Mouse (Mus musculus) limb, embryonic 13.5 days (tissue): ENCODE results near the gene Mecom. TPM values are rescaled to one million over a fixed set of nuclear protein-coding genes. Genes with fewer than 3 reads are reported as not detected.
A peak's percentile ranks its signal among the peaks of the same experiment; 100 is the strongest.

ENCODE experiments used
- ATAC-seq: fragments of 200-750 bp; cut with Nextera tagmentation; 2 replicates; pipeline ENCODE4 v1.8.0; 2017; ENCODE audit warnings: low read depth, moderate number of reproducible peaks, moderate TSS enrichment; ENCODE audit not compliant: low FRiP score
- H3K27ac ChIP-seq: fragments of 300-500 bp; sonication (generic); 2 replicates; pipeline ENCODE4 v1.5.1; 2015; ENCODE audit warnings: inconsistent platforms, mild to moderate bottlenecking, moderate library complexity
- H3K27me3 ChIP-seq: fragments of 300-500 bp; sonication (generic); 2 replicates; pipeline ENCODE4 v1.6.1; 2015; ENCODE audit warnings: mild to moderate bottlenecking, inconsistent platforms
- H3K36me3 ChIP-seq: fragments of 300-500 bp; sonication (generic); 2 replicates; pipeline ENCODE4 v1.6.1; 2015; ENCODE audit warnings: inconsistent platforms, mild to moderate bottlenecking, moderate library complexity
- H3K4me1 ChIP-seq: fragments of 300-500 bp; sonication (generic); 2 replicates; pipeline ENCODE4 v1.6.1; 2015; ENCODE audit warnings: inconsistent platforms
- H3K4me2 ChIP-seq: fragments of 300-500 bp; sonication (generic); replicated peaks from 2 replicates; pipeline ENCODE4 v1.6.1; 2015; ENCODE audit warnings: inconsistent platforms, mild to moderate bottlenecking, moderate library complexity
- H3K4me3 ChIP-seq: fragments of 300-500 bp; sonication (generic); 2 replicates; pipeline ENCODE4 v1.5.1; 2015; ENCODE audit warnings: moderate library complexity, mild to moderate bottlenecking, inconsistent platforms
- H3K9ac ChIP-seq: fragments of 300-500 bp; sonication (generic); 2 replicates; pipeline ENCODE4 v1.6.1; 2015; ENCODE audit warnings: mild to moderate bottlenecking, inconsistent platforms
- H3K9me3 ChIP-seq: fragments of 300-500 bp; sonication (generic); 2 replicates; pipeline ENCODE4 v1.6.1; 2016; ENCODE audit warnings: inconsistent platforms
- WGBS: fragments of 180-500 bp; shearing (Covaris S2); methylation state at CpG from one replicate; pipeline ENCODE4 v1.1.7; 2015; 5-methylcytosine and 5-hydroxymethylcytosine counted together
- polyA plus RNA-seq: library from polyadenylated mRNA; unstranded; fragments of >200 nt; fragmentation: Nextera tagmentation; extraction: Ambion mirVana; gene quantifications from 2 replicates; pipeline ENCODE4 v1.2.1, GENCODE M21; 2015

The Mecom gene
- polyA plus RNA-seq, 1 experiment from 2014 or later = 90.7 TPM

DNA sequence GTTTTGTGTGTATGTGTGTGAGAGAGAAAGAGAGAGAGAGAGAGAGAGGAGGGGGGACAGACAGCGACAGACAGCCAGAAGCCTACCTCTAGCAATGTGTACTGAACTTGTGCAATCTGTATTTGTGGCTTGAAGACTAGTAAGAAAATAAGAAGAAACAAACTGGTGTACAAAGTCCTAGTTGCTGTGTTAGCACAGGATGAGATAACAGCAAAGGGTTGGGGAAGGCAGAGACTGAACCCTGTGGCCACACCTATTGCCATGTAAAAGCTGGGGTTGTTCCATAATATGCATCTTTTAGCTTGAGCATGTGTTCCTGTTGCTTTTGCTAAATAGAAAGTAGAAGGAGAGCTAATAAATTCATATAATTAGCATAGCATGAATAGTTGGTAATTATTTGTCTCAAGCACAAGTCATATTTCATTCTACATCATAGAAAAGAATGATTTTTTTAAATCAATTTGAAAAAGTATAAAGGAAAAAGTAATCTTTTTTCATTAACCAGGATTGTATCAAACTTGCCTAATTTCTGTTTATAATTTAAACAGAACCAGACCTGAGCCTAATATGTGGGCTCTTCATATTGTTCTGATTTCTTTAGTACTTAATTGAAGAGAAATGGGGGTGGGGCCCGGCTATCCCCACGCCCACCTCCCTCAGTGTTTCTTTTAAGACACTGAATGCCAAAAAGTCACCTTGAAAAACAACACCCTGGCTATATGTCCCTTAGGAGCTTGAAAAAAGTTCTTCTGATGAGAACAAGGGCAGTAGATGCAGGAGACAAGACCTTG is 379.2 kb downstream of the Mecom start:
- H3K36me3 ChIP-seq = no peaks in the 10 kb centered on the region
- H3K27ac ChIP-seq = no peak overlapping the region
- WGBS = 77% methylated on average over 3 of the region's 3 CpGs
- H3K4me1 ChIP-seq = peaks cover 19% of the 10 kb centered on the region
- no peak for ATAC-seq
- no peaks in the 10 kb centered on the region for H3K27me3 ChIP-seq
- no peak overlapping the region for H3K9ac ChIP-seq
- H3K4me2 ChIP-seq = no peak overlapping the region
- no peaks in the 10 kb centered on the region for H3K9me3 ChIP-seq
- no peak overlapping the region for H3K4me3 ChIP-seq

DNA sequence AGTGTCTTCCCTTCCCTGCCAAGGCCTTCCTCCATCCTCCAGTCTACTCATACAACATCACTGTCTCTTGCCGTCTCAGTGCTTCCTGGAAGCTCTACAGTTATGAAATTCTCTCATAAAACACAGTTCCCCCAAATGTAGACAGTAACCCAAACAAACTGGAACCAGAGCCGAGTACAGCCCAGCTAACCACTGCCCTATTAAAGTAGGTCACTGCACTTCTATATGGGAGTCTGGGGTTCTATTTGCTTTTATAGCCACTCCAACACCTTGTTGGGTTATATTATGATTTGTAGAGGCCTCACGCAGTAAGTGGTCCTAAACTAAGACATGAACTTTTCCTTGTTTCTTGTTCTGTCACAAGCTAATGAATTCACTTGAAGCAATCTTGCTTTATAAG is 380.8 kb downstream of the Mecom start:
- H3K27me3 ChIP-seq = no peaks in the 10 kb centered on the region
- H3K36me3 ChIP-seq = no peaks in the 10 kb centered on the region
- H3K27ac ChIP-seq = no peak overlapping the region
- no peaks in the 10 kb centered on the region for H3K9me3 ChIP-seq
- H3K4me1 ChIP-seq = peaks cover 20% of the 10 kb centered on the region
- ATAC-seq = peak; percentile 51; the same call in 1 of the 2 replicates
- no peak overlapping the region for H3K9ac ChIP-seq
- no peak overlapping the region for H3K4me2 ChIP-seq
- H3K4me3 ChIP-seq = no peak overlapping the region
- WGBS = 50% methylated on average over 3 of the region's 3 CpGs

DNA sequence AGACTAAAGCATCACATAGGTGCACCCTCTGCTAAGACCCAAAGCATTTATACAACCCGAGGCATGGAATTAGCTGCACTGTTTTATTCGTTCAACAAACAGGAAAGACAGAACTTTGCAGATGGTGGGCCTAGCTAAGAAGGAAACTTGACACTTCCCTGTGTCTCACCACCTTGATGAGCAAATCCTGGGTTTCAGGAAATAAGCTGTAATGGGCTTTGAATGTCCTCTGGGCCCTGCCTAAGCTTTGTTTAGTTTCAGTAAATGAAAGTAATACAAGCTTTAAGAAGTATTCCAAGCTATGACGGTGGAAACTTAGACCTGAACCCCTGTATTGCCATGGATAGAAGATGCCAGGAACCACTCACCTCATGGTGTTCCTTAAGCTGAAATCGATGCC is 383.0 kb downstream of the Mecom start:
- no peak overlapping the region for H3K4me3 ChIP-seq
- no peak overlapping the region for H3K4me2 ChIP-seq
- WGBS = 50% methylated on average over 4 of the region's 4 CpGs
- H3K4me1 ChIP-seq = peaks cover 36% of the 10 kb centered on the region
- no peak overlapping the region for H3K9ac ChIP-seq
- H3K36me3 ChIP-seq = no peaks in the 10 kb centered on the region
- no peak for ATAC-seq
- no peak overlapping the region; the same call in 1 of the 2 replicates for H3K27ac ChIP-seq
- H3K9me3 ChIP-seq = no peaks in the 10 kb centered on the region
- H3K27me3 ChIP-seq = no peaks in the 10 kb centered on the region

DNA sequence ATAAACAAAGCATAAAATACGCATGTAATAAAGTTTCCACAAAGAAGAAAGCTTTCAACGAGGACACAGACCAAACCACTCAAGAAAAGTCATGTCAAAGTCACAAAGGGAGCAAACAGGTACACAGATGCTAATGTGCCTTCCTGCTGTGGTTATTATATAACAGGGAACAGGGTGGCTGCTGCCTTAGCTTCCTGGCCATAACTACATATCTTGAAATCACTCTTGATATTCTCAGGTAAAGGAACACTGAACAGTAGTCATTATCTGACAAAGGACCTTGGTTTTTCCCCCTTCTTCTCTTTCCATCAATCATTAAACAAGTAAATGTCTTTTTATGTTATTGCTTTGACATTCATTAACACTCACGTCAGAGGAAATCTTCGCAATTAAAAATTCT is 384.4 kb downstream of the Mecom start:
- no peaks in the 10 kb centered on the region for H3K27me3 ChIP-seq
- H3K36me3 ChIP-seq = no peaks in the 10 kb centered on the region
- H3K4me2 ChIP-seq = no peak overlapping the region
- ATAC-seq = no peak
- 73% methylated on average over 4 of the region's 4 CpGs for WGBS
- peaks cover 48% of the 10 kb centered on the region for H3K4me1 ChIP-seq
- no peaks in the 10 kb centered on the region for H3K9me3 ChIP-seq
- H3K27ac ChIP-seq = no peak overlapping the region
- no peak overlapping the region for H3K4me3 ChIP-seq
- H3K9ac ChIP-seq = no peak overlapping the region

DNA sequence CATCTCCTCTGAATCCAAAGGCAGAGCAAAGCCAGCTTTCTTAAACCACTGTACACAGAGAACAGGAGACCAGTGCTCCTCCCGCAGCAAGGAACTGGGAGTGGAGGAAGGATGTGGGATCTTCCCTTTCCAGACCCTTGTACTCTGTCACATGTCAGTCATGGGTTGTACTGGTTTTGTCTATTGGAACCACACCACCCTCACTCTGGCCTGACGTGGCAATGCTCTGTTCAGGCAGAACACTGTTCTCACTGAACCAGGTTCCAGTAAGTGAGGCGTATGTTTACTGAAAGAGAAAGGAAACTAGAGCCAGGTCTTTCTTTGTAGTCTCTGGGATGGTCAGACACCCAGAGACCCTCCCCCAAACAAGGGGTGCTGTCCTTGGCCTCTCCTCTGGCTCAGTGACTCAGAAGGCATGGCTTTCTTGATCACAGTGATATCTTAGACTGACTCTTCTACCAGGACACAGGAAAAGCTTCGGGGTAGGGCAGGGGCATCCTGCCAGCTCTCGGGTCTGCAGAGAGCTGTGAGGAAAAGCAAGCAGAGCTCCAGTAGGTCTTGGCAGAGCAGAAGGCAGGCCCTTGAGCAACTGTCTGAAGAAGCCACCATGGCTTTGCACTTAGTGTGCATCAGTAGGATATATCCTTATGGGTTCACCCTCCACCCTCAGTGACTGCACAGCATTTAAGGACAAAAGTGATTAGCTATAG is 386.7 kb downstream of the Mecom start:
- WGBS = 80% methylated on average over 5 of the region's 5 CpGs
- Histone ChIP-seq H3K36me3 (no peaks in the 10 kb centered on the region), H3K27me3 (no peaks in the 10 kb centered on the region), H3K27ac (peak overlapping the region; percentile 52), H3K9ac (peak overlapping the region; percentile 45; the same call in 1 of the 2 replicates), H3K4me2 (no peak overlapping the region), H3K9me3 (no peaks in the 10 kb centered on the region), H3K4me1 (peaks cover 53% of the 10 kb centered on the region), H3K4me3 (no peak overlapping the region)
- ATAC-seq = no peak

GRCm38 (mm10) chr3:30160346-30160745 is 387.5 kb downstream of the Mecom start:
- H3K9me3 ChIP-seq = no peaks in the 10 kb centered on the region
- 79% methylated on average over 5 of the region's 5 CpGs for WGBS
- ATAC-seq = no peak
- H3K9ac ChIP-seq = no peak overlapping the region
- no peak overlapping the region for H3K27ac ChIP-seq
- no peaks in the 10 kb centered on the region for H3K27me3 ChIP-seq
- H3K4me3 ChIP-seq = no peak overlapping the region
- peaks cover 60% of the 10 kb centered on the region for H3K4me1 ChIP-seq
- H3K36me3 ChIP-seq = no peaks in the 10 kb centered on the region
- no peak overlapping the region for H3K4me2 ChIP-seq

DNA sequence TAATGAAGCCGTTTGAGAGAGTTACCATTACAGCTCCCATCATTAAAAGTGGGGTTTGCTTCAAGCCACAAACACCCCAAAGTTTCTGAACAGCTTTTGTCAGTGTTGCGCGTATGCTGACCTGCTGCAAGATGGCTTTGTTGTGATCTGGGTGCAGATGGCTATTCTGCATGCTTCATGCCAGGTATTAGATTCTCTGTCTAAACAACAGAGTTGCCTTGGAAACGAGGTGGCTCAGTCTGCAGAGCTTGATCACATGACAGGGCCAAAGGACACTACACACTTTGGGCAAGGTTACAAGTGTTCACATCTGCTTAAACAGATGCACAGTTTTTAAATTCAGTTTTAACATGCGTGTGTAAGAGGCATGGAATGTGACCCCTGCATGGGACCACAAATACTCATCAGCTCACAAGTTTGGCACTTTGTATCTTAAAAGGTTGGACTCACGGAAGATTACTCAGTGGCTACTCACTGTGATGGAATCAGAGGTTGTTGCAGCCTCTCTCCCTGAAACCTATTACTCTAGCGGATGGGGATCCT is 390.6 kb downstream of the Mecom start:
- whole genome bisulfite sequencing = 55% methylated on average over 7 of the region's 7 CpGs
- Histone ChIP-seq H3K4me1 (peaks cover 67% of the 10 kb centered on the region), H3K9me3 (no peaks in the 10 kb centered on the region), H3K4me3 (no peak overlapping the region), H3K4me2 (peak overlapping the region; percentile 14; the same call in 1 of the 2 replicates), H3K9ac (no peak overlapping the region), H3K27me3 (no peaks in the 10 kb centered on the region), H3K27ac (peak overlapping the region; percentile 69; the same call in 1 of the 2 replicates), H3K36me3 (no peaks in the 10 kb centered on the region)
- 0 out of 2 replicates have a peak, but pooled peaks have one; percentile 4 for ATAC-seq

DNA sequence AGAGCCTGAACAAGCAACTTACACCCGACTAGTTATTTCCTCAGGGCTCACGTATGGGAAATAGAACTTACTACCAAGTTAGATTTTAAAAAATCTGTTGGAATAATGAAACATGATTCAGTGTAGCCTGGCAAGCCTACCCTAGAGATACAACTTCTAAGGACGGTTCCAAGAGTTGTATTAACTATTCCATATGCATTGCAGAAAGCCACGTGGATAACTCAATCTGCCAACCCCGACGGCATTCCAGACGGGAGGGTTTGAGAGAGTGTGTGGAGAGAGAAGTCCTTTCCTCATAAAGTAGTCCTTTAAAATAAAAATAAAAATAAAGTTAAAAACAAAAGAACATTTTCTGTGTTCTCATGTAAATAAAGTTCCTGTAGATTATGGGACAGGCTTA is 393.4 kb downstream of the Mecom start:
- Histone ChIP-seq H3K27ac (no peak overlapping the region), H3K36me3 (no peaks in the 10 kb centered on the region), H3K4me3 (no peak overlapping the region), H3K9me3 (no peaks in the 10 kb centered on the region), H3K9ac (no peak overlapping the region), H3K27me3 (no peaks in the 10 kb centered on the region), H3K4me1 (peaks cover 69% of the 10 kb centered on the region), H3K4me2 (no peak overlapping the region)
- WGBS = 76% methylated on average over 7 of the region's 7 CpGs
- ATAC-seq = no peak

DNA sequence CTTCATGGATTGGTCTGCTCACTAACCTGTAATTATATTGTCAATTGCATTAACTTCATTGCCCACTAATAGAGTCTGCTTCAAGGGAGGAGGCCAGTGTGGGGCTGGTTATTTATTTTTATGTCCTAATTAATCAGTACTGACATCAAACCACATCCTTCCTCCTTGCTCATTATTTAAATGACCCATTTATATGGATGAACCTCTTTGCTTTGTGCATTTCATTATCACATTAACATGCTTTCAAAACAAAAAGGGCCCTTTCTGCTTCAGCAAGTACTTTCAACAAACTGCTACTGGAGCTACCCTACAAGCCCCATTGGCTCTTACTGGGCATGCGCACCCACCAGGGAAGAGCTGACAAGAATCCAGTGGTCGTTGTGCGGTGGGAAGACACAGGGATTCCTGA is 393.9 kb downstream of the Mecom start:
- Histone ChIP-seq H3K27ac (no peak overlapping the region), H3K4me3 (no peak overlapping the region), H3K27me3 (no peaks in the 10 kb centered on the region), H3K4me2 (no peak overlapping the region), H3K9me3 (no peaks in the 10 kb centered on the region), H3K9ac (no peak overlapping the region), H3K4me1 (peaks cover 68% of the 10 kb centered on the region), H3K36me3 (no peaks in the 10 kb centered on the region)
- no peak for ATAC-seq
- 81% methylated on average over 3 of the region's 3 CpGs for WGBS

DNA sequence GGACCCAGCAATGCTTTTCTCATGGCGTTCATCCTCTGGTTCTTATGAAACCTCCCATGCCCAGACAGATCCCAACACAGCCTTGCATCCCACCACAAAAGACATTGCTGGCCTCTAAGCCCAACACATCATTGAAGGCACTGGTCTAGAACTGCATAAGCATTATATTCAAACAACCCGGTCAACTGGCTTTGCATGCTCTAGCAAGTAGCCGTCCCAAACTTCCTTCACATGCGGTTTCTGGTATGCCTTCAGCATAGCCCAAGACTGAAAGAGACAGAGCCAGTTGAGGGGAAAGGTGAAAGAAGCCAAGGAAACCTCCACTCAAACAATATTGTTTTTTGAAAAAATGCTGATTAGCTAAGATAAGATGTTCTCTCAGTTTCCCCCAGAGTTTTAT is 397.7 kb downstream of the Mecom start:
- Histone ChIP-seq H3K27me3 (no peaks in the 10 kb centered on the region), H3K27ac (peak overlapping the region; percentile 73), H3K9me3 (no peaks in the 10 kb centered on the region), H3K9ac (no peak overlapping the region), H3K36me3 (no peaks in the 10 kb centered on the region), H3K4me3 (no peak overlapping the region), H3K4me2 (no peak overlapping the region), H3K4me1 (peaks cover 37% of the 10 kb centered on the region)
- ATAC-seq = no peak
- 81% methylated on average over 4 of the region's 4 CpGs for WGBS

- H3K4me1 ChIP-seq = peaks cover 50% of the 10 kb centered on the region
- no peak overlapping the region for H3K4me3 ChIP-seq
- no peak overlapping the region for H3K27ac ChIP-seq
- H3K4me2 ChIP-seq = no peak overlapping the region
- H3K9me3 ChIP-seq = no peaks in the 10 kb centered on the region
- H3K9ac ChIP-seq = no peak overlapping the region
- no peaks in the 10 kb centered on the region for H3K36me3 ChIP-seq
- no peaks in the 10 kb centered on the region for H3K27me3 ChIP-seq
- WGBS = 92% methylated on average over 8 of the region's 8 CpGs
- ATAC-seq = no peak
These were observed 399.3 kb downstream of the Mecom start for GRCm38 (mm10) chr3:30148378-30149079.

DNA sequence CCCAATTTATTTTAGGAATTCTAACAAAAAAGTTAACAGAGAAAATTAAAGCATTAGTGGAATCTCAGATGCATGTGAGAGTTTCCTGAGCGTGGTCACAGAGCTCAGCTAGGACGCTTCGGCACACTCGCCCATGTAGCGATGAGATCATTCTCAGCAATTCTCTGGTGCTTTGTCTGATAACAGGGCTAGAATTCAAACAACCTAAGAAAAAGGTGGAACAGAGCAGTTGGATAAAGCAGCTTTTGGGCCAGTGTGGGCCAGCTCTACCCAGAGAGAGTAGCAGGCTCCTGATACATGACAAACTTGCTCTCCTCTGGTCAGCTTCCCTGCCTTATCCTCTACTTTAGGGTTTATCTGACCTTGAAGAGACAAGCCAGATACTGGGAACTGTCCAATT is 402.8 kb downstream of the Mecom start:
- H3K4me1 ChIP-seq = peaks cover 34% of the 10 kb centered on the region
- H3K4me2 ChIP-seq = no peak overlapping the region
- H3K27ac ChIP-seq = peak overlapping the region; percentile 56; the same call in 1 of the 2 replicates
- no peaks in the 10 kb centered on the region for H3K27me3 ChIP-seq
- 42% methylated on average over 5 of the region's 5 CpGs for WGBS
- no peaks in the 10 kb centered on the region for H3K36me3 ChIP-seq
- H3K9me3 ChIP-seq = no peaks in the 10 kb centered on the region
- no peak for ATAC-seq
- no peak overlapping the region for H3K9ac ChIP-seq
- H3K4me3 ChIP-seq = no peak overlapping the region
